Mouse (Mus musculus) heart, postnatal 25 days (tissue): ENCODE data around the gene Eomes. TPM values are rescaled to one million over a fixed set of nuclear protein-coding genes. Genes with fewer than 3 reads are reported as not detected.

ENCODE experiments used
- DNase-seq: peaks from one replicate; pipeline ENCODE4 v3.0.0; 2022; ENCODE audit warnings: low spot score
- intact Hi-C: fragments of 180-260 bp; cut with DNase I; formaldehyde crosslinking; loops from one replicate; pipeline ENCODE4 v1.15.1; 2025
- total RNA-seq, 2 experiments: library from RNA; stranded (reverse); gene quantifications; 2 replicates each; pipeline ENCODE4 v1.2.3; 2021

Eomes gene
- total RNA-seq = not detected

GRCm38 (mm10) chr9:118477961-118478360 lies at the start of gene Eomes:
Gene Eomes (plus strand): TSS chr9:118478212.
- no peak for DNase-seq
- intact Hi-C loops = no loop called here

- no peak for DNase-seq
Measured at GRCm38 (mm10) chr9:118444809-118445208, 33.2 kb upstream of the Eomes start.

GRCm38 (mm10) chr9:118449336-118449735 lies 28.7 kb upstream of the Eomes start:
- intact Hi-C loops = no loop called here
- no peak for DNase-seq

More at GRCm38 (mm10) chr9:118444809-118445208, 33.2 kb upstream of the Eomes start:
- intact Hi-C loops = no loop called here

- no peak for DNase-seq
- intact Hi-C loops = no loop called here
Measured at GRCm38 (mm10) chr9:118453427-118453826, 24.6 kb upstream of the Eomes start.

GRCm38 (mm10) chr9:118455188-118455845 lies 22.7 kb upstream of the Eomes start:
- intact Hi-C loops = no loop called here
- no peak for DNase-seq

- no peak for DNase-seq
- intact Hi-C loops = no loop called here
Measured at GRCm38 (mm10) chr9:118456405-118456804, 21.6 kb upstream of the Eomes start.

GRCm38 (mm10) chr9:118458039-118458438 lies 20.0 kb upstream of the Eomes start:
- no peak for DNase-seq
- intact Hi-C loops = no loop called here

GRCm38 (mm10) chr9:118464031-118464430 lies 14.0 kb upstream of the Eomes start:
- intact Hi-C loops = no loop called here
- no peak for DNase-seq

GRCm38 (mm10) chr9:118468301-118468700 lies 9.7 kb upstream of the Eomes start:
- intact Hi-C loops = no loop called here
- no peak for DNase-seq

- DNase-seq = no peak
- intact Hi-C loops = no loop called here
Measured at GRCm38 (mm10) chr9:118469272-118469671, 8.7 kb upstream of the Eomes start.

- no peak for DNase-seq
- intact Hi-C loops = no loop called here
Measured at GRCm38 (mm10) chr9:118471296-118471695, 6.7 kb upstream of the Eomes start.

GRCm38 (mm10) chr9:118476211-118476765 lies 1.7 kb upstream of the Eomes start:
- intact Hi-C loops = no loop called here
- no peak for DNase-seq

- DNase-seq = no peak
- intact Hi-C loops = no loop called here
Measured at GRCm38 (mm10) chr9:118476766-118477271, 1.2 kb upstream of the Eomes start.

GRCm38 (mm10) chr9:118477281-118477931 lies 606 bp upstream of the Eomes start:
- DNase-seq = no peak

GRCm38 (mm10) chr9:118478458-118478838 lies 436 bp downstream of the Eomes start:
- intact Hi-C loops = no loop called here
- DNase-seq = no peak

More at GRCm38 (mm10) chr9:118477281-118477931, 606 bp upstream of the Eomes start:
- intact Hi-C loops = no loop called here

- no peak for DNase-seq
- intact Hi-C loops = no loop called here
Measured at GRCm38 (mm10) chr9:118478839-118479507, 961 bp downstream of the Eomes start.

- intact Hi-C loops = loop anchor here (10.0 kb wide), 1 partner anchor 315 kb away; no protein-coding TSS in a partner anchor
- no peak for DNase-seq
Measured at GRCm38 (mm10) chr9:118479508-118480291, 1.7 kb downstream of the Eomes start.

GRCm38 (mm10) chr9:118480292-118480690 lies 2.3 kb downstream of the Eomes start:
- DNase-seq = no peak
- intact Hi-C loops = loop anchor here (10.0 kb wide), 1 partner anchor 315 kb away; no protein-coding TSS in a partner anchor

GRCm38 (mm10) chr9:118482210-118482609 lies 4.2 kb downstream of the Eomes start:
- intact Hi-C loops = loop anchor here (10.0 kb wide), 1 partner anchor 317 kb away; no protein-coding TSS in a partner anchor
- no peak for DNase-seq
